Mouse (Mus musculus): ENCODE data around the gene Nek6.
A peak's percentile ranks its signal among the peaks of the same experiment; 100 is the strongest.

The Nek6 gene

DNA sequence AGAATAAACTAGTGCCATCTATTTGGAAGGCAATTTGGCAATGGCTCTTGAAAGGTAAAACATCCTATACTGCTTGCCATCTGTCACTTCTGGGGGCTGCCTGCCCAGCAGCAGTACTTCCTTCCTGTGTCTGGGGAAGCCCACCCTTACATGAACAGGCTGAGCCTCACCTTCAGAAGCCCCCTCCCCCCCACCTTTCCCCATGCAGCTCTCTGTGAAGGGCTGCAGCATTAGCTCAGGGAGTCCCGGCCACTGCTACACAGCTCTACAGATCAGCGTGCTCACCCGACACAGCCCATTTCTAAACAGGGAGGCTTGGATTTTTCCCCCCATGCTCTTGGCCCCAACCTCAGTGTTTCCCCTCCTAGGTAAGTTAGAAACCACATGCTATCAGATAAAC is 118.0 kb downstream of the Nek6 start:
- Histone ChIP-seq H3K27me3 (ENCODE audit: insufficient read depth, low read length) (no peaks in the 10 kb centered on the region), H3K9me3 (ENCODE audit: low read length) (no peaks in the 10 kb centered on the region), H3K4me1 (replicated peaks; ENCODE audit: low read depth, low read length) (peaks cover 11% of the 10 kb centered on the region; the same call in 1 of the 2 replicates), H3K36me3 (ENCODE audit: insufficient read depth, low read length) (peaks cover 99% of the 10 kb centered on the region), H3K4me3 (replicated peaks; ENCODE audit: low read length) (no peak overlapping the region)
- TF ChIP-seq POU5F1 (IDR thresholded peaks at IDR 0.05; ENCODE audit: borderline replicate concordance, low read length) (no peak), NANOG (IDR thresholded peaks at IDR 0.05; ENCODE audit: borderline replicate concordance, low read length) (no peak), CTCF (conservative IDR thresholded peaks at IDR 0.05; ENCODE audit: low read length) (no peak)

DNA sequence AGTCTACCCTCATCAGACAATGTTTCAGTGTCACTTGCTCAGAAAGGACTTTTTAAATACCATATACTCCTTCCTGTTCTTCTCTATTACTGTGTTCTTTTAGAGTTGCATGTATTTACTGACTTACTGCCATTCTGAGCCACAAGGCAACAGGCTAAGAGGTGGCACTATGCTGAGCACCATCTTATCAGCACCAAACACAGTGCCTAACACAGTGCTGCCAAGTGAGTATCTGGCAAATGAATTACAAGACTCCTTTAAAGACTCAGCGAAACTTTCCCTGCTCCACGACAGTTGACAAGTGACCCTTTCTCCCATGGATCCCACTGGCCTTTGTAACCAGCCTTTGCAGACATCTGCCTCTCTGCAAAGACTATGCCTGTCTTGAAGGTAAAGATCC is 119.1 kb downstream of the Nek6 start:
- TF ChIP-seq NANOG (IDR thresholded peaks at IDR 0.05; ENCODE audit: borderline replicate concordance, low read length) (no peak), POU5F1 (IDR thresholded peaks at IDR 0.05; ENCODE audit: borderline replicate concordance, low read length) (no peak), CTCF (conservative IDR thresholded peaks at IDR 0.05; ENCODE audit: low read length) (no peak)
- Histone ChIP-seq H3K27me3 (ENCODE audit: insufficient read depth, low read length) (no peaks in the 10 kb centered on the region), H3K36me3 (ENCODE audit: insufficient read depth, low read length) (peaks cover 99% of the 10 kb centered on the region), H3K4me3 (replicated peaks; ENCODE audit: low read length) (no peak overlapping the region), H3K9me3 (ENCODE audit: low read length) (no peaks in the 10 kb centered on the region), H3K4me1 (replicated peaks; ENCODE audit: low read depth, low read length) (0 out of 2 replicates have a peak, but pooled peaks cover 3% of the 10 kb centered on the region)

DNA sequence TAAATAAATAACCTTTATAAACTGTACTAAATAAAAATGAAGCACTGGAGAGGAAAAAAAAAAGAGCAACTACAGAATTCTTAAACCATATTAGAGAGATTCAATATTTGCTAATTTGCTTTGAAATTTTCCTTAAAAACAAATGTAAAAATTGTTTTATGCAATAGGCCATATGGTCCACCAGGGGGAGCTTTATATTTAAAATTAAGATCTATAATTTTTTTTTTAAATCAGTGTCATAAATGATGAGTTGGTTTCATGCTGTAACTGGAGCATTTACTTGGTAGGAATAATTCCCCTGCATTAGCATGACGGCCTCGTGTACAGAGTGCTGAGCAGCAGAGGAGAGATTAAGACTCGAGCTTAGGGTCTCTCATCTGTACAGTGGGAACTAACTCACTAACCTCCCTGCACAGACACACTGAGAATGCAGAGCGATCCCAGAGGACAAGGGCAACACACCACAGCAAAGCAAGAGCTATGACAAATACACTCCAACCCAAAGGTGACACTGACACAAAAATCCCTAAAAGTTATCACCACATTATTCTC is 126.3 kb downstream of the Nek6 start:
- Histone ChIP-seq H3K36me3 (ENCODE audit: insufficient read depth, low read length) (peaks cover 96% of the 10 kb centered on the region), H3K4me3 (replicated peaks; ENCODE audit: low read length) (no peak overlapping the region), H3K27me3 (ENCODE audit: insufficient read depth, low read length) (no peaks in the 10 kb centered on the region), H3K4me1 (replicated peaks; ENCODE audit: low read depth, low read length) (peaks cover 23% of the 10 kb centered on the region), H3K9me3 (ENCODE audit: low read length) (no peaks in the 10 kb centered on the region)
- TF ChIP-seq CTCF (conservative IDR thresholded peaks at IDR 0.05; ENCODE audit: low read length) (peak; percentile 73), POU5F1 (IDR thresholded peaks at IDR 0.05; ENCODE audit: borderline replicate concordance, low read length) (no peak)

DNA sequence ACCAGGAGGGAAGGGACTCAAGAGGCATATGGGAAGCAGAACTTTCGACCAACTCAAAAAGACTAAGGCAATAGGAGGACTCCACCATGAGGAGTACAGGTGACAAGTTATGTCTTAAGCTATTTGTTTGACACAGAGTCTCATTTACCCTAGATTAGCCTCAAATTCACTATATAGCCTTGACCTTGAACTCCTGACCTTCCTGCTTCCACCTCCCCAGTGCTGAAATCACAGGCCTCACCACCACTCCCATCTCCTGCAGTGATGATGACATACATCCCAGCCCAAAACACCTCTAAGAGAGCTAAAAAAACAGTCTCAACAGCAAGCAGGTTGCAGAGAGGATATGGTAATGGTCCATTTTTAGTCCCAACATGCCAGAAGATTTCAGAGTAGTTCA is 130.3 kb downstream of the Nek6 start:
- no peaks in the 10 kb centered on the region for H3K9me3 ChIP-seq (ENCODE audit: low read length)
- no peaks in the 10 kb centered on the region for H3K27me3 ChIP-seq (ENCODE audit: insufficient read depth, low read length)
- H3K36me3 ChIP-seq (ENCODE audit: insufficient read depth, low read length) = peaks cover 57% of the 10 kb centered on the region
- no peak for TF ChIP-seq NANOG (IDR thresholded peaks at IDR 0.05; ENCODE audit: borderline replicate concordance, low read length)
- TF ChIP-seq CTCF (conservative IDR thresholded peaks at IDR 0.05; ENCODE audit: low read length) = no peak
- TF ChIP-seq POU5F1 (IDR thresholded peaks at IDR 0.05; ENCODE audit: borderline replicate concordance, low read length) = no peak
- peaks cover 35% of the 10 kb centered on the region for H3K4me1 ChIP-seq (replicated peaks; ENCODE audit: low read depth, low read length)
- H3K4me3 ChIP-seq (replicated peaks; ENCODE audit: low read length) = no peak overlapping the region

DNA sequence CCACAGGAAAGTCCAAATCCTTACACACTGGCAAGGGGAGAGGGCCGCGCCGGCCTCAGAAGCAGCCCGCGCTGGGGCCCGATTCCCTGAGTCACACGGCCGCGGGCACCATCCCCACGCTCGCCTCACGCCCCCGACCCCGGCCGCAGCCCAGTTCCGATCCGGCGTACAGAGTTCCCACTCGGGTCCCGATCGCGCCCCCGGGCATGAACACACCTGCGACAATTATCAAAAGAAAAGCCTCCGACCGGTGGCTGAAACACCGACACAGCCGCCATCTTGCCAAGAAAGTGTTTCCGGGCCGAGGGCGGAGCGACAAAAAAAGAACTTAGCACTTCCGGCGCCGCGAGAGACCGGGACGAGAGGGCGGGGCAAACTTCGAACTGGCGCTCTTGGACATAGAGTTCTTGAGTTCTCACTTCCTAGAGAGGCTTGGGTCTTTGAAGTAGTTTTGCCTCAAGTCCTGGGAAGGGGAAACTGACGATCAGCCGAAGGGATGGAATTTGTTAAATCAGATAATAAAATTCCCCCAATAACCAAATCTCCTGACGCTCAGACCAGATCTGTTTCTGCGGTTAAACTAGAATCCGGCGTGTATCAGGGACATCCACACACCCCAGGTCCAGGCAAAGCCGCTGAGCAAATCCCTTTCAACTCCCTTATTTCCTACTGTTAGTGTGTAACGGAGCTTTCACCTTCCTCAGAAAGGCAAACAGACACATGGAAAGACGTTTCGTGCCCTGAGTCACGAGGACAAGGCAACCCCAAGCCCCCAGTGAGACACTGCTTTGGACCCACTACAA is 132.4 kb downstream of the Nek6 start, which contains the start of gene Psmb7:
Gene Psmb7, minus strand, starts transcription at position 463 of the 803 bp plus-strand sequence.
- H3K9me3 ChIP-seq (ENCODE audit: low read length) = peaks cover 6% of the 10 kb centered on the region; the same call in 1 of the 2 replicates
- H3K27me3 ChIP-seq (ENCODE audit: insufficient read depth, low read length) = no peaks in the 10 kb centered on the region
- H3K4me1 ChIP-seq (replicated peaks; ENCODE audit: low read depth, low read length) = peaks cover 42% of the 10 kb centered on the region
- peak within 1 kb of the TSS; percentile 98 for H3K4me3 ChIP-seq (replicated peaks; ENCODE audit: low read length)
- peaks cover 38% of the 10 kb centered on the region for H3K36me3 ChIP-seq (ENCODE audit: insufficient read depth, low read length)
- no peak for TF ChIP-seq CTCF (conservative IDR thresholded peaks at IDR 0.05; ENCODE audit: low read length)
- no peak for TF ChIP-seq NANOG (IDR thresholded peaks at IDR 0.05; ENCODE audit: borderline replicate concordance, low read length)
- TF ChIP-seq POU5F1 (IDR thresholded peaks at IDR 0.05; ENCODE audit: borderline replicate concordance, low read length) = no peak
